Mouse (Mus musculus) liver, adult 2 months (tissue): ENCODE results near the gene Prcd.

Experiments
- CTCF ChIP-seq: fragments of 200-500 bp; IDR thresholded peaks from 2 replicates; pipeline ENCODE4 v1.5.1; 2011; ENCODE audit warnings: low read depth, low read length, control low read depth
- POLR2A ChIP-seq: fragments of 200-500 bp; IDR thresholded peaks from 2 replicates; pipeline ENCODE4 v1.6.1; 2011; ENCODE audit warnings: low read length, control low read depth; ENCODE audit not compliant: insufficient read depth; ENCODE audit errors: extremely low read depth

DNA sequence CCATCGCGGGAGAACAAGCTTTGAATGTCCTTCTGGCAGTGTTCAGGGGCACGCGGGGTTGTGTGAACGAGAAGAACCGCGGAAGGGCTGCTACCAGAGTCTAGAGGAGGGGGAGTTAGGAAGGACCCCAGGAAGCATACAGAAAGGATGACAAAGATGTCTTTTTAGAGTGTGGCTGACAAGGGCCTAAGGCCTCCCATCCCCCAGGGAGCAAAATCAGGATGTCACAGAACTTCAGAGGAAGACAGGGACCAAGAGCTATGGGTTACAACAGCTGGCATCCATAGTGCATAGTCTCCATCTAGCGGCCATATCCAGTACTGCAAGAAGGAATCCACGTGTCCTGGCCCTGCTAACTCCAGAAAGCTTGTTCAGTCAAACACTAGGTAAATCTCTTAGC, 24.6 kb upstream of the Prcd start:
- TF ChIP-seq CTCF = peak; percentile 76
- TF ChIP-seq POLR2A = no peak
